Mouse (Mus musculus) lung, postnatal 25 days (tissue): ENCODE results near the gene Tbc1d10a.

Source experiments
- DNase-seq: peaks from one replicate; pipeline ENCODE4 v3.0.0; 2022; ENCODE audit warnings: low spot score

The Tbc1d10a gene

GRCm38 (mm10) chr11:4216248-4217000, 29.8 kb downstream of the Tbc1d10a start:
- peak; percentile 86 for DNase-seq

GRCm38 (mm10) chr11:4217914-4218629, 31.5 kb downstream of the Tbc1d10a start, which contains the start of gene Castor1:
Gene Castor1 (plus strand): TSS chr11:4218225.
- DNase-seq = peak; percentile 97

DNA sequence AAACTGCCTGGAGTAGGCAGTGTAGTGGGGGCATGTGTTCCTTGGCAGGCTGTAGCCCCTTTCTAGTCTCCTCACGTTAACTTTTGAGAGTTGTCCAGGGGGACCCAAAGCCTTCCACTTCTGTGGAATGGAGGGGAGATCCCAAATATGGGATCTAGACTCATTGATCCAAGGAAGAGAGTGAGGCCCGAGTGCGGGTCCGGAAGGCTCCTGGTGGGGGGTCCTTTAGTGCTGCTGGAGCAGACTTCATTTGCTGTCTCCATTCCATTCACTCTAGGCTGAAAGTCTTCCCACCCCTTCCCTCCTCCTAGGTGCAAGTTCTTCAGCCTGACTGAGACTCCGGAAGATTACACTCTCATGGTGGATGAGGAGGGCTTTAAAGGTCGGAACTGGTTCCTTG, 32.0 kb downstream of the Tbc1d10a start:
- no peak for DNase-seq

DNA sequence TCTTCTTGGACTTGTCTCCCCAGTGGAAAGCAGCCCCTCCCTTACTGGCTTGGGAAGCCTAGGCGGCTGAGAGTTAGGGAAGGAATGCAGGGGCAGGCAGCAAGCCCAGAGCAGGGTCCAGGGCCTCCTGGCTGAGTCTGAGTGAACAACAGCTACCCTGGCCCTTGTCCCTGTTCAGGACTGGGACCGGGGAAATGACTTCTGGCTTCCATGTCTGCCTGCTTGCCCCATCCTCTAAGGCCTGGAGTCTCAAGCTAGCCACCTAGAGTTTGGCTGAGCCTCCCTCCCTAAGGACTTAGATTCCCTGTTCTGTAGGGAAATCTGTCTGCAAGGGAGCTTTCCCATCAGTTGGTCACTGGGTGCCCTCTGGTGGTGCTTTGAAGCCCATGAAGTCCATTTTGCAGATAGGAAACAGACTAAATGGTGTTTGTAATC, 32.7 kb downstream of the Tbc1d10a start:
- peak; percentile 89 for DNase-seq

DNA sequence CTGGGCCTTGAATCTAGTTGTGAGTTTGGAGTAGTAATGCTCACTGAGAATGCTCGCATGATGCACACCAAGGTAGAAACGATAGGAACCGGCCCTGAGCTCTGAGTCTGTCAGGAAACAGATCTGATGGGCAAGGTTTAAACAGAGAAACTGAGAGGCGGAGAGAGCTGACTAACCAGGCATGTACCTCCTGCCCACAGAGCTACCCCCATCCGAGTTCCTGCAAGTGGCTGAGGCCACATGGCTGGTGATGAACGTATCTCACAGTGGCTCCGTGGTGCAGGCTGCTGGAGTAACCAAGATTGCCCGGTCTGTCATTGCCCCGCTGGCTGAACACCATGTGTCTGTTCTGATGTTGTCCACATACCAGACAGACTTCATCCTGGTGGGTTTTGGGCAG, 33.3 kb downstream of the Tbc1d10a start:
- DNase-seq = no peak

DNA sequence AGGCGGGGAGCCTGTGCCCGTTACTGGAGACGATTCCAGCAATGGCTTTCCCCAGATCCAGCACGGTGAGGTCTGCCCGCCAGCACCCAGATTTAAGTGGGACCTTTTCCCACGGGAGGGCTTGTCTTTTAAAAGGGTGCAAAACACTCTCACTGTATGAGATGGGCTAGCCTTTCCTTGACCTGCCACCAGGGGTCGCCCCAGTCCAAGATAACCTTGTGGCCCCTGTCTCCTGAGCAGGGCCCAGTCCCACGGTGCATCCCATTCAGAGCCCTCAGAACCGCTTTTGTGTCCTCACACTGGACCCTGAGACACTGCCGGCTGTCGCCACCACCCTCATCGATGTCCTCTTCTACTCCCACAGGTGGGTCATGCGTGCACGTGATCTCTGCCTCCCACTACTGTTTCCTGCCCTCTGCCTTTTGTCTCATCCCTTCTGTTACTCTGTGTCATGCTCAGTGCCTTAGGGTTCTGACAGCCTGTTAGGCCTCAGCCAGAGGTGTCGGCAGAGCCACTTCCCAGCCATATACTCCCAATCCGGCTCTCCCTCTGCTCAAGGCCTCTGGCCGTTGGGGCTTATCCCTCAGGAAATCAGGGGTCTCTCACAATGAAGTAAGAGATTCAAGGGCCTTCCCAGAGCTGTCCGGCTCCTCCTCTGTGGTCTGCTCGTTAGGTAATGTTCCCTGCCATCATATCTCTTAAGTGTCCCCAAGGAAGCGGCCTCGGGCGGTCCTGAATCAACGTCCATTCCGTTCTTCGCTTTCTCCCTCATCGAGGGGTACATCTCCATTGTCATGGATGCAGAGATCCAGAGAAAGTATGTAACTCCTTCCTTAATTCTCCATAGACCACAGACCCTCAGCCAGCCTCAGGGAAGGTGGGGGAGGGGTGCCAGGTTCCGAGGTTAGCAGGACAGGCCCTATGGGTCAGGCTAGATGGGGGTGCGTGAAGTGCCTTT, 34.1 kb downstream of the Tbc1d10a start:
- peak; percentile 80 for DNase-seq

- DNase-seq = no peak
Observed at GRCm38 (mm10) chr11:4222046-4222950, 35.7 kb downstream of the Tbc1d10a start.

GRCm38 (mm10) chr11:4223393-4224188, 37.0 kb downstream of the Tbc1d10a start:
- no peak for DNase-seq

DNA sequence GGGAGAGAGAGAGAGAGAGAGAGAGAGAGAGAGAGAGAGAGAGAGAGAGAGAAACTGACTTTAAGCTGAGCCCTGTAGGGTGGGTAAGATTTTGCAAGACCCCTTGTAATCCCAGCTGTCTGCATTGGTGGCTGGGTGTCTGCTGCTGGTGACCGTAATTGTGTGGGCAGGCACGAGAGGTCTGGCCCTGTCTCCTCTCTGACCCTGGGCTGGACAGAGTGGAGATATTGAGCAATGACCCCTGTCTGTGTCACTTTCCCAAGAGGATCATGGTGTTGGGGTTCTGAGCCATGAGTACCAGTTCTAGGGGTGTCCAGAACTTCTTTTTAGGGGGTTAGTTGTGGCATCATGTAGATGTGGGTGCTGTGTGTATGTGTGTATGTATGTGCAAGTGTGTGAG, 37.6 kb downstream of the Tbc1d10a start:
- DNase-seq = no peak

DNA sequence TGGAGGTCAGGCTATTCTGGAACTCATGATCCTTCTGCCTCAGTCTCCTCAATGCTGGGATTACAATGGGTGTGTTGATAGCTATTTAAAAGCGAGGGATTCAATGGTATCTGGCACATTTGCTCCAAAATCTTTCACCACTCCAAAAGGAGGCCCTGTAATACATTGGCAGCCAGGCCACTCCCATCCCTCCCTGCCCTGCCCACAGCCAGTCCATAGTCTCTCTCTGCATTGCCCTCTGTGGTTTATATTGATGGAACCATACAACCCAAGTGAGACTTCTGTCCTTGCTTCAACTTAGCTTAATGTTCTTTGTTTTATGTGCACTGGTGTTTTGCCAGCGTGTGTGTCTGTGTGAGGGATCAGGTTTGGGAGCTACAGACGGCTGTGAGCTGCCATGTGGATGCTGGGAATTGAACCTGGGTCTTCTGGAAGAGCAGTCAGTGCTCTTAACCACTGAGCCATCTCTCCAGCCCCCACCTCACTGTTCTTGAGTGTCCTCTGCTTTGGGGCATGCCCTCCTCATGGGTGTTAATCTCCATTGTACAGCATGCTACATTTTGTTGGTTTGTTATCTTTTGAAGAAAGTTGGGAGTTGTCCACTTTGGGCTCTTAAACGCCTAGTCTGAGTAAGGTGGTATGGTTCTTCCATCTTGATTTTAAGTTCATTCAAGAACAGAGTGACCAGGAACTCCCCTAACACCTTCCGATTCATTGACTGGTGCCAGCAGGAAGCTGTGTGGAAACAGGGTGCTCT, 40.2 kb downstream of the Tbc1d10a start:
- no peak for DNase-seq

GRCm38 (mm10) chr11:4228463-4228862, 41.9 kb downstream of the Tbc1d10a start:
- DNase-seq = no peak

GRCm38 (mm10) chr11:4229841-4230240, 43.3 kb downstream of the Tbc1d10a start:
- no peak for DNase-seq

GRCm38 (mm10) chr11:4231435-4231834, 44.8 kb downstream of the Tbc1d10a start:
- no peak for DNase-seq

- no peak for DNase-seq
Observed at GRCm38 (mm10) chr11:4232644-4233043, 46.1 kb downstream of the Tbc1d10a start.

- DNase-seq = no peak
Observed at GRCm38 (mm10) chr11:4235052-4235655, 48.6 kb downstream of the Tbc1d10a start.

GRCm38 (mm10) chr11:4235665-4236545, 49.3 kb downstream of the Tbc1d10a start, which contains the start of gene Osm:
Gene Osm (plus strand): TSS chr11:4236420.
- no peak for DNase-seq

- DNase-seq = no peak
Observed at GRCm38 (mm10) chr11:4236546-4237067, 50.0 kb downstream of the Tbc1d10a start.
